Mouse (Mus musculus): ENCODE data around the gene Tmem108.

- TF ChIP-seq CTCF (IDR thresholded peaks at IDR 0.05; ENCODE audit: control insufficient read depth, insufficient read depth, insufficient read length) (no peak), MYOD1 (IDR thresholded peaks at IDR 0.05; ENCODE audit: control insufficient read depth, insufficient read length, low read depth) (no peak), MAX (IDR thresholded peaks at IDR 0.05) (no peak), CEBPB (IDR thresholded peaks at IDR 0.05; ENCODE audit: low read depth) (no peak), USF1 (IDR thresholded peaks at IDR 0.05; ENCODE audit: low read depth) (no peak), FOSL1 (IDR thresholded peaks at IDR 0.05; ENCODE audit: insufficient read depth, low read length, poor library complexity, severe bottlenecking) (no peak)
These were observed 223.4 kb downstream of the Tmem108 start for GRCm38 (mm10) chr9:103538047-103538816.

Data from C2C12 (cell line).